In the genomic region with DNA sequence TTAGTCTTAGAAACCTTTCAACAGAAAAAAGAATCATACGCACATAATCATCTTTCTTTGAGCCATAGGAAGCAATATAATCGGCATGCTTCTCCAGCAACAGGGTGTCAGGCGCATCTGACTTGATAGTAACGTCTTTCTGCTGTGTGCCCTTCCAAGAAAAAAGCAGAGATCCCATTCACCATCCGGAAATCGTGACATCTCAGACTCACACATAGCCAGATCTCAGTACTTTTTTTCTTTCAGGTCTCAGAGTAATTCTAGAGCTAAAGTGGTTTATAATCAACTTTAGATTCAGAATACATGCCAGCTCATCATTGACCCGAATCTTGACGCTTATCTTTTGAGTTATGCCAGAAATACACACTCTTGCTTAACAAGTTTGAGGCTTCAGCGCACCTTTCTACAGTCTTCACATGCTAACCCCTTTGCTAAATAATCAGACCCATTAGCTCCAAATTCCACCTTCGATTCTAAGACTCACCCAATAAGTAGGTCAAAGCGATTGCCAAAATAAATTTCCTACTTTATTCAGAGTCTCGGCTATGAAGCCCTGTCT, we compare ENCODE assay signal across 9 mouse cellular contexts. TPM values are rescaled to one million over a fixed set of nuclear protein-coding genes. Genes with fewer than 3 reads are reported as not detected.
DNase-seq lines count a peak whose midpoint lies in the region; ATAC-seq lines count a peak whose summit lies in the region.
"Had no signal": no experiment of that assay in that cellular context is flagged by ENCODE, and none has a peak within 500 bp of the region (broad histone marks: within the 10 kb centered on the region; RNA-seq: fewer than 3 reads in every experiment).

No protein-coding gene starts in this region.

- no peak for ATAC-seq in kidney, embryonic 14.5 days (ENCODE audit: low FRiP score, low TSS enrichment)
- no peak for ATAC-seq in hindbrain, embryonic 12.5 days (ENCODE audit: low FRiP score)
- no peak for ATAC-seq in midbrain, embryonic 14.5 days (ENCODE audit: low FRiP score, low TSS enrichment)

- no peaks in the 10 kb centered on the region for H3K9me3 ChIP-seq in kidney, embryonic 14.5 days (ENCODE audit: control insufficient read depth, low read length)
- no peaks in the 10 kb centered on the region for H3K9me3 ChIP-seq in hindbrain, embryonic 12.5 days (replicated peaks)
- H3K9me3 ChIP-seq in midbrain, embryonic 14.5 days (ENCODE audit: control insufficient read depth, low read length), result no peaks in the 10 kb centered on the region

- H3K4me2 ChIP-seq in kidney, embryonic 14.5 days (replicated peaks; ENCODE audit: low read depth, low read length), result peak overlapping the region; percentile 86
- peak overlapping the region; percentile 89 for H3K4me2 ChIP-seq in hindbrain, embryonic 12.5 days (replicated peaks)
- peak overlapping the region; percentile 93 for H3K4me2 ChIP-seq in midbrain, embryonic 14.5 days (ENCODE audit: low read length)

- WGBS in kidney, embryonic 14.5 days, result 4% methylated on average over 12 of the region's 12 CpGs
- WGBS in hindbrain, embryonic 12.5 days, result 3% methylated on average over 12 of the region's 12 CpGs
- WGBS in midbrain, embryonic 14.5 days, result 4% methylated on average over 12 of the region's 12 CpGs

- peak overlapping the region; percentile 99 for H3K9ac ChIP-seq in kidney, embryonic 14.5 days (ENCODE audit: low read depth, low read length)
- peak overlapping the region; percentile 90 for H3K9ac ChIP-seq in hindbrain, embryonic 12.5 days
- peak overlapping the region; percentile 94 for H3K9ac ChIP-seq in midbrain, embryonic 14.5 days (replicated peaks; ENCODE audit: low read length)

- H3K27ac ChIP-seq in kidney, embryonic 14.5 days (ENCODE audit: low read depth, low read length), result peak overlapping the region; percentile 95; the same call in 1 of the 2 replicates
- peak overlapping the region; percentile 95; the same call in 1 of the 2 replicates for H3K27ac ChIP-seq in hindbrain, embryonic 12.5 days
- peak overlapping the region; percentile 93; the same call in 1 of the 2 replicates for H3K27ac ChIP-seq in midbrain, embryonic 14.5 days (replicated peaks; ENCODE audit: low read depth, low read length)

- peaks cover 31% of the 10 kb centered on the region for H3K4me1 ChIP-seq in kidney, embryonic 14.5 days (ENCODE audit: control insufficient read depth, insufficient read depth, low read length)
- H3K4me1 ChIP-seq in hindbrain, embryonic 12.5 days, result peaks cover 38% of the 10 kb centered on the region
- peaks cover 34% of the 10 kb centered on the region for H3K4me1 ChIP-seq in midbrain, embryonic 14.5 days (ENCODE audit: control insufficient read depth, insufficient read depth, low read length)

- peaks cover 48% of the 10 kb centered on the region for H3K36me3 ChIP-seq in kidney, embryonic 14.5 days (ENCODE audit: control insufficient read depth, insufficient read depth, low read length)
- H3K36me3 ChIP-seq in hindbrain, embryonic 12.5 days, result peaks cover 39% of the 10 kb centered on the region
- H3K36me3 ChIP-seq in midbrain, embryonic 14.5 days (ENCODE audit: control insufficient read depth, insufficient read depth, low read length), result peaks cover 42% of the 10 kb centered on the region

- H3K4me3 ChIP-seq in kidney, embryonic 14.5 days (ENCODE audit: low read length), result peak overlapping the region; percentile 93
- peak overlapping the region; percentile 91 for H3K4me3 ChIP-seq in hindbrain, embryonic 12.5 days
- H3K4me3 ChIP-seq in midbrain, embryonic 14.5 days (replicated peaks; ENCODE audit: low read depth, low read length), result peak overlapping the region; percentile 86

- DNase-seq in kidney, adult 18-20 months, result no peak
- peak; percentile 22 for DNase-seq in R1 (ENCODE audit: low read depth, low spot score)
- no peak for DNase-seq in midbrain, embryonic 14.5 days
- DNase-seq in right cerebral cortex, adult 18-20 months, result no peak
- no peak for DNase-seq in urinary bladder, postnatal 25 days (ENCODE audit: low spot score)
- no peak for DNase-seq in cerebellum, postnatal 4 days (ENCODE audit: low spot score in 2 of 2)
- DNase-seq: adrenal gland, postnatal 36 days had no signal

- no peaks in the 10 kb centered on the region for H3K27me3 ChIP-seq in kidney, embryonic 14.5 days (ENCODE audit: control insufficient read depth, insufficient read depth, low read length)
- H3K27me3 ChIP-seq in hindbrain, embryonic 12.5 days, result no peaks in the 10 kb centered on the region
- H3K27me3 ChIP-seq in midbrain, embryonic 14.5 days (ENCODE audit: control insufficient read depth, insufficient read depth, low read length), result no peaks in the 10 kb centered on the region

RNA-seq across cellular contexts. Expression of a gene that starts 0.8 kb away (rescaled TPM):
- polyA plus RNA-seq in kidney, embryonic 14.5 days (2014; fragmentation: Nextera tagmentation; extraction: Ambion mirVana), result 62.5 and 68.2 TPM in 2 replicates
- polyA plus RNA-seq in hindbrain, embryonic 12.5 days (2016; fragmentation: Nextera tagmentation; extraction: Ambion mirVana), result 36.5 and 37.4 TPM in 2 replicates
- polyA plus RNA-seq in midbrain, embryonic 14.5 days (2014; fragmentation: Nextera tagmentation; extraction: Ambion mirVana), result 52.3 and 54.1 TPM in 2 replicates

RNA-seq across cellular contexts. Expression of a gene that starts 6.0 kb away (rescaled TPM):
- polyA plus RNA-seq in kidney, embryonic 14.5 days (2014; fragmentation: Nextera tagmentation; extraction: Ambion mirVana), result 0.17 and 0.35 TPM in 2 replicates
- 0.06 and 0.17 TPM in 2 replicates for polyA plus RNA-seq in hindbrain, embryonic 12.5 days (2016; fragmentation: Nextera tagmentation; extraction: Ambion mirVana)
- 0.16 and 0.23 TPM in 2 replicates for polyA plus RNA-seq in midbrain, embryonic 14.5 days (2014; fragmentation: Nextera tagmentation; extraction: Ambion mirVana)

RNA-seq across cellular contexts. Expression of a gene that starts 32.5 kb away (rescaled TPM):
- polyA plus RNA-seq in kidney, embryonic 14.5 days (2014; fragmentation: Nextera tagmentation; extraction: Ambion mirVana), result 73.4 and 81.1 TPM in 2 replicates
- 61.0 and 68.9 TPM in 2 replicates for polyA plus RNA-seq in hindbrain, embryonic 12.5 days (2016; fragmentation: Nextera tagmentation; extraction: Ambion mirVana)
- polyA plus RNA-seq in midbrain, embryonic 14.5 days (2014; fragmentation: Nextera tagmentation; extraction: Ambion mirVana), result 46.8 and 52.7 TPM in 2 replicates
